Mouse (Mus musculus): ENCODE measurements around the gene Prrt1. TPM values are rescaled to one million over a fixed set of nuclear protein-coding genes. Genes with fewer than 3 reads are reported as not detected.

Gene Prrt1
- polyA plus RNA-seq, 1 experiment, result not detected

GRCm38 (mm10) chr17:34585877-34586771, 43.2 kb upstream of the Prrt1 start:
- no peaks in the 10 kb centered on the region for H3K27me3 ChIP-seq (ENCODE audit: control insufficient read depth, insufficient read depth, low read length, poor library complexity, severe bottlenecking)
- peak overlapping the region; percentile 71 for H3K4me3 ChIP-seq (ENCODE audit: low read depth, low read length)
- TF ChIP-seq CTCF (IDR thresholded peaks at IDR 0.05; ENCODE audit: low read depth, low read length) (no peak), POLR2A (IDR thresholded peaks at IDR 0.05; ENCODE audit: insufficient read depth, low read length) (no peak), EP300 (IDR thresholded peaks at IDR 0.05; ENCODE audit: insufficient read depth, low read depth, low read length) (no peak)
- peaks cover 11% of the 10 kb centered on the region for H3K4me1 ChIP-seq (ENCODE audit: control insufficient read depth, insufficient read depth, low read length)
- H3K27ac ChIP-seq (ENCODE audit: insufficient read depth, low read length), result peak overlapping the region; percentile 68
- H3K36me3 ChIP-seq (ENCODE audit: control insufficient read depth, insufficient read depth, low read length, poor library complexity, severe bottlenecking), result no peaks in the 10 kb centered on the region
- no peaks in the 10 kb centered on the region for H3K9me3 ChIP-seq (replicated peaks; ENCODE audit: control insufficient read depth, insufficient read depth, low read length, poor library complexity, severe bottlenecking)
- peak overlapping the region; percentile 80 for H3K9ac ChIP-seq (ENCODE audit: low read depth, poor library complexity, severe bottlenecking)

GRCm38 (mm10) chr17:34586796-34587422, 42.4 kb upstream of the Prrt1 start:
- TF ChIP-seq CTCF (IDR thresholded peaks at IDR 0.05; ENCODE audit: low read depth, low read length), result no peak
- TF ChIP-seq POLR2A (IDR thresholded peaks at IDR 0.05; ENCODE audit: insufficient read depth, low read length), result peak; percentile 33
- Histone ChIP-seq H3K4me3 (ENCODE audit: low read depth, low read length) (peak overlapping the region; percentile 71), H3K9ac (ENCODE audit: low read depth, poor library complexity, severe bottlenecking) (peak overlapping the region; percentile 80), H3K36me3 (ENCODE audit: control insufficient read depth, insufficient read depth, low read length, poor library complexity, severe bottlenecking) (no peaks in the 10 kb centered on the region), H3K27me3 (ENCODE audit: control insufficient read depth, insufficient read depth, low read length, poor library complexity, severe bottlenecking) (no peaks in the 10 kb centered on the region), H3K27ac (ENCODE audit: insufficient read depth, low read length) (peak overlapping the region; percentile 68), H3K4me1 (ENCODE audit: control insufficient read depth, insufficient read depth, low read length) (peaks cover 11% of the 10 kb centered on the region), H3K9me3 (replicated peaks; ENCODE audit: control insufficient read depth, insufficient read depth, low read length, poor library complexity, severe bottlenecking) (no peaks in the 10 kb centered on the region)

- Histone ChIP-seq H3K9me3 (replicated peaks; ENCODE audit: control insufficient read depth, insufficient read depth, low read length, poor library complexity, severe bottlenecking) (no peaks in the 10 kb centered on the region), H3K27ac (ENCODE audit: insufficient read depth, low read length) (no peak overlapping the region), H3K4me3 (ENCODE audit: low read depth, low read length) (peak overlapping the region; percentile 97), H3K36me3 (ENCODE audit: control insufficient read depth, insufficient read depth, low read length, poor library complexity, severe bottlenecking) (no peaks in the 10 kb centered on the region), H3K9ac (ENCODE audit: low read depth, poor library complexity, severe bottlenecking) (peak overlapping the region; percentile 80), H3K4me1 (ENCODE audit: control insufficient read depth, insufficient read depth, low read length) (peaks cover 11% of the 10 kb centered on the region), H3K27me3 (ENCODE audit: control insufficient read depth, insufficient read depth, low read length, poor library complexity, severe bottlenecking) (no peaks in the 10 kb centered on the region)
- TF ChIP-seq POLR2A (IDR thresholded peaks at IDR 0.05; ENCODE audit: insufficient read depth, low read length) (peak; percentile 83), EP300 (IDR thresholded peaks at IDR 0.05; ENCODE audit: insufficient read depth, low read depth, low read length) (no peak), CTCF (IDR thresholded peaks at IDR 0.05; ENCODE audit: low read depth, low read length) (no peak)
Measured at GRCm38 (mm10) chr17:34587423-34587811, 41.9 kb upstream of the Prrt1 start.

- peaks cover 11% of the 10 kb centered on the region for H3K4me1 ChIP-seq (ENCODE audit: control insufficient read depth, insufficient read depth, low read length)
- no peaks in the 10 kb centered on the region for H3K36me3 ChIP-seq (ENCODE audit: control insufficient read depth, insufficient read depth, low read length, poor library complexity, severe bottlenecking)
- no peaks in the 10 kb centered on the region for H3K9me3 ChIP-seq (replicated peaks; ENCODE audit: control insufficient read depth, insufficient read depth, low read length, poor library complexity, severe bottlenecking)
- no peaks in the 10 kb centered on the region for H3K27me3 ChIP-seq (ENCODE audit: control insufficient read depth, insufficient read depth, low read length, poor library complexity, severe bottlenecking)
- TF ChIP-seq POLR2A (IDR thresholded peaks at IDR 0.05; ENCODE audit: insufficient read depth, low read length) (no peak), EP300 (IDR thresholded peaks at IDR 0.05; ENCODE audit: insufficient read depth, low read depth, low read length) (no peak), CTCF (IDR thresholded peaks at IDR 0.05; ENCODE audit: low read depth, low read length) (no peak)
- no peak overlapping the region for H3K27ac ChIP-seq (ENCODE audit: insufficient read depth, low read length)
- H3K4me3 ChIP-seq (ENCODE audit: low read depth, low read length), result peak overlapping the region; percentile 97
- H3K9ac ChIP-seq (ENCODE audit: low read depth, poor library complexity, severe bottlenecking), result peak overlapping the region; percentile 80
Measured at GRCm38 (mm10) chr17:34587814-34588213, 41.5 kb upstream of the Prrt1 start.

DNA sequence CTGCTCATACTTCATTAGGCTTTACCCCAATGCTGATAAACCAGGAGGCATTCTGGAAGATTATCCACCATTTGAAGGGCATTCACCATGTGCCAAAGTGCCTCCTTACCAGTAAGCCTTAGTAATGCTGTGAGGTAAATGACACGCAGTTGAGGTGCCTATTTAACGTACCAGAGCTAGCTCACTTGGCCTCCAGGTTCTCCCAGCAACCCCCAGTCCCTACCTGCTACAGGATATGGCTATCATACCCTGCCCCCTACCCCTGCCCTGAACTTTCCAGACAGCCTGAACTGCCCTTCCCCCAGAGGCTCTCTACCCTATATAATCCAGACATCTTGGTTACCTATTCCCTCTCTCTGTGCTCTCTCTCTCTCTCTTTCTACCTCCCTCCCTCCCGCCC, 40.6 kb upstream of the Prrt1 start:
- Histone ChIP-seq H3K9me3 (replicated peaks; ENCODE audit: control insufficient read depth, insufficient read depth, low read length, poor library complexity, severe bottlenecking) (no peaks in the 10 kb centered on the region), H3K4me1 (ENCODE audit: control insufficient read depth, insufficient read depth, low read length) (peaks cover 11% of the 10 kb centered on the region), H3K27me3 (ENCODE audit: control insufficient read depth, insufficient read depth, low read length, poor library complexity, severe bottlenecking) (no peaks in the 10 kb centered on the region), H3K27ac (ENCODE audit: insufficient read depth, low read length) (no peak overlapping the region), H3K4me3 (ENCODE audit: low read depth, low read length) (no peak overlapping the region), H3K36me3 (ENCODE audit: control insufficient read depth, insufficient read depth, low read length, poor library complexity, severe bottlenecking) (no peaks in the 10 kb centered on the region), H3K9ac (ENCODE audit: low read depth, poor library complexity, severe bottlenecking) (peak overlapping the region; percentile 43)
- no peak for TF ChIP-seq CTCF (IDR thresholded peaks at IDR 0.05; ENCODE audit: low read depth, low read length)
- no peak for TF ChIP-seq EP300 (IDR thresholded peaks at IDR 0.05; ENCODE audit: insufficient read depth, low read depth, low read length)
- TF ChIP-seq POLR2A (IDR thresholded peaks at IDR 0.05; ENCODE audit: insufficient read depth, low read length), result no peak

DNA sequence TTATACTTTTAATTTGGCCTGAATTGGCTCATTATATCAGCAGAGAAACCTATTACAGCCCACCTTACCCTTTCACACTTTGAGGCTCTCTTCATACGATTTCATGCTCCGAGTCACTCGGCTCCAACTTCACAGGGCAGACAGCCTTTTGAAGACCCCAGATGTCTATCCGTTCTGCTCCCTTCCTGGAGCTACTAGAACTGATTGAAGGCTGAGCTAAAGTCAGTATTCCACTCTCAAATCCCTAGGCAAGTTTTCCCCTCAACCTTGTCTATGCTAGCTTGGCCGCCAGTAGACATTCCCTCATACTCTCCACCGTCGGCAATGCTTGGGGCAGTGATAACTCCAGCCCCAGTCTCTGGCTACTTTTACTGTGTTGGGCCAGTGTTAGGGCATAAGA, 40.1 kb upstream of the Prrt1 start:
- Histone ChIP-seq H3K36me3 (ENCODE audit: control insufficient read depth, insufficient read depth, low read length, poor library complexity, severe bottlenecking) (no peaks in the 10 kb centered on the region), H3K4me1 (ENCODE audit: control insufficient read depth, insufficient read depth, low read length) (peaks cover 11% of the 10 kb centered on the region), H3K9ac (ENCODE audit: low read depth, poor library complexity, severe bottlenecking) (peak overlapping the region; percentile 43), H3K27ac (ENCODE audit: insufficient read depth, low read length) (no peak overlapping the region), H3K9me3 (replicated peaks; ENCODE audit: control insufficient read depth, insufficient read depth, low read length, poor library complexity, severe bottlenecking) (no peaks in the 10 kb centered on the region), H3K4me3 (ENCODE audit: low read depth, low read length) (no peak overlapping the region), H3K27me3 (ENCODE audit: control insufficient read depth, insufficient read depth, low read length, poor library complexity, severe bottlenecking) (no peaks in the 10 kb centered on the region)
- TF ChIP-seq EP300 (IDR thresholded peaks at IDR 0.05; ENCODE audit: insufficient read depth, low read depth, low read length), result no peak
- TF ChIP-seq CTCF (IDR thresholded peaks at IDR 0.05; ENCODE audit: low read depth, low read length), result no peak
- no peak for TF ChIP-seq POLR2A (IDR thresholded peaks at IDR 0.05; ENCODE audit: insufficient read depth, low read length)

Data from ES-Bruce4 (cell line).